Mouse (Mus musculus): ENCODE data around the gene Acbd4. TPM values are rescaled to one million over a fixed set of nuclear protein-coding genes. Genes with fewer than 3 reads are reported as not detected.
A peak's percentile ranks its signal among the peaks of the same experiment; 100 is the strongest.

Gene Acbd4
- total RNA-seq, 2 experiments from 2014 or later: 28.6 to 41.4 TPM

- DNase-seq: no peak
Observed at GRCm38 (mm10) chr11:103081631-103082030, 19.9 kb upstream of the Acbd4 start.

- DNase-seq: peak in 1 of 2 experiments; percentile 20
Observed at GRCm38 (mm10) chr11:103093306-103093705, 8.2 kb upstream of the Acbd4 start.

GRCm38 (mm10) chr11:103093862-103094833 lies 7.3 kb upstream of the Acbd4 start:
- peak; percentile 33 to 75 for DNase-seq

- no peak for DNase-seq
Observed at GRCm38 (mm10) chr11:103095107-103095670, 6.3 kb upstream of the Acbd4 start.

- DNase-seq: no peak
Observed at GRCm38 (mm10) chr11:103095801-103096200, 5.7 kb upstream of the Acbd4 start.

GRCm38 (mm10) chr11:103096979-103097894 lies 4.2 kb upstream of the Acbd4 start:
- DNase-seq: peak; percentile 59 to 68

- DNase-seq: peak; percentile 62 to 74
Observed at GRCm38 (mm10) chr11:103098531-103099190, 2.8 kb upstream of the Acbd4 start.

GRCm38 (mm10) chr11:103099352-103099940 lies 2.0 kb upstream of the Acbd4 start:
- no peak for DNase-seq

GRCm38 (mm10) chr11:103100361-103100760 lies 1.1 kb upstream of the Acbd4 start:
- no peak for DNase-seq

- peak; percentile 84 to 92 for DNase-seq
Observed at GRCm38 (mm10) chr11:103101866-103102501, 502 bp downstream of the Acbd4 start.

- DNase-seq: peak; percentile 98 to 99
Observed at GRCm38 (mm10) chr11:103102725-103103349, 1.4 kb downstream of the Acbd4 start.

- no peak for DNase-seq
Observed at GRCm38 (mm10) chr11:103103621-103104020, 2.1 kb downstream of the Acbd4 start.

- no peak for DNase-seq
Observed at GRCm38 (mm10) chr11:103104469-103104868, 3.0 kb downstream of the Acbd4 start.

GRCm38 (mm10) chr11:103105180-103105725 lies 3.8 kb downstream of the Acbd4 start:
- DNase-seq: peak in 1 of 2 experiments; percentile 18

GRCm38 (mm10) chr11:103105810-103106209 lies 4.3 kb downstream of the Acbd4 start:
- no peak for DNase-seq

GRCm38 (mm10) chr11:103106386-103106785 lies 4.9 kb downstream of the Acbd4 start:
- no peak for DNase-seq

- no peak for DNase-seq
Observed at GRCm38 (mm10) chr11:103111301-103111700, 9.8 kb downstream of the Acbd4 start.

- DNase-seq: peak; percentile 87 to 91
Observed at GRCm38 (mm10) chr11:103111881-103112551, 10.5 kb downstream of the Acbd4 start.

GRCm38 (mm10) chr11:103112552-103112912 lies 11.1 kb downstream of the Acbd4 start:
- DNase-seq: no peak
